Mouse (Mus musculus) ES-CJ7 (cell line): ENCODE data around the gene Srpk1.

ENCODE experiments used
- DNase-seq: peaks from one replicate; pipeline ENCODE4 v3.0.0; 2011; ENCODE audit warnings: low read depth, low spot score

Gene Srpk1

DNA sequence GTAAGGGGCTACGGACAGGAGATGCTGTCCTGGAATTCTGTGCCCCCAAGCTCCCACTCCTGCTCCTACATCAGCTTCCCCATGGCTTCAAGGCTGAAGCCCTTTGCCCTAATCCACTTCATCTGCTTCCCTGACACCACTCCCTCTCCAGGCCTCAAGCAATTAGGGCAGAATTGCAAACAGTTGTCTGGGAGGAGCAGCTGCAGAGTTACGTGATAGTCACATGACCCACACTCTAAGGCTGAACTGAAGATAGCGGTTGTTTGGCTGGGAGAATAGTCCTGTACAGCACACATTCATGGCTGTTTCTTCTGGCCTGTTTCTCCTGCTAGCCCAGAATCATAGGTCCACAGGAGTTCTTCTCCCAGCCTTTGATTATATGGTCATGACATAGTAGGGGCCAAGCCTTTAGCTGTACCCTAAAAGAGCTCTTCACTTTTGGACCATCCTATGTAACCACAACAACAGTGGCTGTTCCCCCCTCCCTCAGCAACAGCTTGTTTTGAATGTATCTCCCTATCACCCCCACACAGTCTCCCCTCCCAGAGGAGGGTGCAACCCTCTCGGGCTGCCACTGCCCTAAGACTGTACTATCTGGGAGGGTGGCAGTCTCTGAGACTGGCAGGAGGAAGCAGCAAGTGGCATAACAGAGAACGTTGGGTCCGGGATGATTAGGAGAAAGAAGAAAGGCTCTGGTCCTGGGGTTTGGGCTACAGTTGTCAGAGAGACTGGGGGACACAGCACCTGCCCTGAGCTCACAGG lies 65.7 kb downstream of the Srpk1 start:
- DNase-seq = peak; percentile 60

DNA sequence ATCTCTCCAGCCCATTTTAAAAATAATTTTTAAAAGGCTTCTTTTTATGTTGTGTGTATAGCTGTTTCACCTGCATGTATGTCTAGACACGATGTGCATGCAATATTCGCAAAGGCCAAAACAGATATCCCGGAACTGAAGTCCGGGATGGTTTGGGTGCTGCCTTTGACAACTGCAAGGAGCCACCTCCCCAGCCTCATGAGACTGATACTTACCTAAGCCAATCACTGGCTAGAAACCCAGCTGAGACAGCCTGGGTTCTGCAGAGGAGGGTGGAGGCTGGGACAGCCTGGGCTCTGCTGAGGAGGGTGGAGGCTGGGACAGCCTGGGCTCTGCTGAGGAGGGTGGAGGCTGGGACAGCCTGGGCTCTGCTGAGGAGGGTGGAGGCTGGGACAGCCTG lies 68.5 kb downstream of the Srpk1 start:
- DNase-seq = peak; percentile 58

DNA sequence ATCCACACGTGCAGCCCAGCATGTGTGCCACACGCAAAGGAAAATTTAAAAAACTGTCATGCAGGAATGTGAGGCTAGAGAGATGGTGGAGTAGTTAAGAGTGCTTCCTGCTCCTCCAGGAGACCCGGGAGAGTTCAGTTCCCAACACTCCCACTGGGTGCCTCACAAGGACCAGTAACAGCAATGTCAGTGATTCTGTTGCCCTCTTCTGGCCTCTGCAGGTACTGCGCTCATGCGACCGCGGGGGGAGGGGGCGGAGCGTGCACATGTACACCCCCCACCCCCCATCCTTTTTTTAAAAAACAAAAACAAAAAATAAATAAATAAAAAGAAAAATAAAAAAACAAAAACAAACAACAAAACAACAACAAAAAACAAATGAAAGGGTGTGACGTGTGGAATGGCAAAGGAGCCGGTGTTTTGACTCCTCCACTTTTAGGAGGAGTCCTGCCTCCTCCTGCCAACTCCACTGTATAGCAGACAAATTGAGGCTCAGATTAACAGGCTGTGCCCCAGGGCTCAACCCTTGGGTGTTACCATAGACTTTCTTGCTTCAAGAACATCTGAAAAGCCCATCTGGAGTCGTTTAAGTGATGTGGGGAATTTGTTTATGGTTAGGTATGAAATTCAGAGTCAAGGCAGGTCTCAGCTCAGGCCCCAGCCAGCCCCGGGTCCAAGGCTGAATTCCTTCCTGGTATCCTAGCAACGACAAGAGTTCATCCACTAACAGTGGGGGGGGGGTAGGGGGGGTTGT lies 69.3 kb downstream of the Srpk1 start:
- peak; percentile 90 for DNase-seq

DNA sequence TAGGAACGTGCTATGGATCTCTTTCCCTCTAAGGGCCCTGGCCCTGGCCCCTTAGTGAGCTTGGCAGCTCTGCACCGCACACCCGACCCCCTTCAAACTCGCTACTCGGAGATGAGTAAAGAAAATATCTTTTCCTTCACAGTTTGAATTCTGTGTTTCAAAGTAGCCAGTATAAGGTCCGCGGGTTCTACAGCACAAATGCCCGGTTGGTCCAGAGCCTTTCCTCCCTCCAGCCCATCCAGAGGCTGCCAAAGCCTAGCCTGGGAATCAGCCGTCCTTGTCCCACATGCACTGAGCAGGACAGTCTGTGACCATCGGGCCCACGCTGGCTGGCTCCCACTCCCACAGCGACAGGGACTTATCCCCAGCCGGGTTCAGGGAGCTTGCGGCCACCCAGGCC lies 73.4 kb downstream of the Srpk1 start, which contains the start of gene Clpsl2:
TSS of gene Clpsl2 (plus strand) at position 301 of the 400 bp plus-strand sequence.
- no peak for DNase-seq

DNA sequence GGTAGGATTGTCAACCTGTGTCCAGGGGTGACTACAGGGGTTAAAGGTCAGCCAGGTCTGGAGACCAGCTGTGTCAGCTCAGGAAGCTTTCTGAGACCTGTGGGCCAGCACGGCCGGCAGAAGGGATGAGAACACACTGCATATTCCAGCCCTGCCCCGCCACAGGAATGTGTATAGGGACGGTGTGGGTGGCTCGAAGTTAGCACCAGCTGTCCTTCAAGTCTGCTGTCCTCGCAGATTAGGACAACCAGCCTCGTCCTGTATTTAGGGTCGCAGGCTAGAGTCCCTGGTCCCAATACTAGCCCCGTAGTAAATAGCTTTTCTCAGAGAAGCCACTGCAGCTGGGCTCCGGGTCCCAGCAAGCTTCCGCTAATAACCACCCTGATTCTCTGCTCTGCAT lies 74.0 kb downstream of the Srpk1 start:
- no peak for DNase-seq

DNA sequence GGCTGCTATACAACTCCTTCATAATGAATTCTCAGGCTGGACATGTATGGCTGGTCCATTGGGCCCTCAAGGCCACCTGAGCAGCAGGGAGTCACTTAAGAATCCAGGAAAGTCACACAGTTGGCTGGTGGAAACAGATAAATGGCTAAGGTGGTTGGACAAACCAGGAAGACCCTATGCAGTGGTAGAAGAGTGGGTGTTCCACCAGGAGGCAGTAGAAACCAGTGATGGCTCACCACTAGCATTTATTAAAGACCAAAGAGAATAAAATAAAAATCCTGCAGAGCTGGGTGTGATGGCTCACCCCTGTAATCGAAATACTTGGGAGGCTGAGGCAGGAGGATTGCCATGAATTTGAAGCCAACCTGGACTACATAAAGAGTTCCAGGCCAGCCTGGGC lies 75.6 kb downstream of the Srpk1 start:
- no peak for DNase-seq

DNA sequence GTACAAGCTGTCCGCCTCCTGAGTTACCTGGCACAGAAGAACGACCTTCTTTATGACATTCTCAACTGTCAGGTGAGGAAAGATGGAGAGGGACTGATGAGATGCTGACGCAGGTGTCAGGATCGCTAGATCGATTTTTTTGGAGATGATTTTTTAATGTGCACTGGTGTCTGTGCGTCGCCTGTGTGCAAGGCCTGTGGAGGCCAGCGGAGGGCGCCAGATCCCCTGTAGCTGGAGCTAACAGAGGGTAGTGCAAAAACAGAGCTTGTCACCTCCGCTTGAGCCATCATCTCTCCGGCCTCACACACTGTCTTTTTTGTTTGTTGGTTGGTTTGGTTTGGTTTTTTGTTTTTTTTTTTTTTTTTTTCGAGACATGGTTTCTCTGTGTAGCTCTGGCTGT lies 84.6 kb downstream of the Srpk1 start:
- peak; percentile 73 for DNase-seq
